Mouse (Mus musculus): ENCODE measurements at regions not wholly inside any gene's neighbourhood (a gene's known extent, or its start where the extent isn't known, plus 50 kb on each side); places are given as distances from the start of the nearest gene placed in this dataset.

DNA sequence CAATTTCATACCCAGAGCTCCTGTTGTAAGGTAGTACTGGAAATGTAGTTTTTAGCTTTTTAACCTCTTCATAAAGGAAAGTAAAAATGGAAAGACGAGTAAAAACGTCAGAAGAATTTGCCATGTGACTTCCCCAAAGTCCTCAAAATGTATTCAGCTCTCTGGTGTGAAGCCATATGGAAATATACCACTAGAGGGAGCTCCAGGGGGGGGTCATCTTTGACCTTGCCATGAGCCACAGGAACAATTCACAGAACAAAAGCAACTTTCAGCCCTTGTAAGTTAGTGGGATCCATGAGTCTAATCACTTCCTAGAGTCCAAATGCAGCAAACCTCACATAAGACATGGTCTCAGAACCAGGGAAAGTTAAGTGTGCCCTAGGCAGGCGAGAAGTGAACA lies 354.1 kb upstream of the Jmjd1c start:
- H3K4me1 ChIP-seq (ENCODE audit: control insufficient read depth, insufficient read depth, low read length): no peaks in the 10 kb centered on the region
- H3K4me3 ChIP-seq (replicated peaks; ENCODE audit: control insufficient read depth, low read depth, low read length): no peak overlapping the region
- 40% methylated on average over 3 of the region's 3 CpGs for WGBS
- no peak for TF ChIP-seq CTCF (IDR thresholded peaks at IDR 0.05; ENCODE audit: control insufficient read depth, insufficient read depth, low read length)
- TF ChIP-seq POLR2A (IDR thresholded peaks at IDR 0.05; ENCODE audit: borderline replicate concordance, control insufficient read depth, low read depth, low read length): no peak
- H3K27ac ChIP-seq (ENCODE audit: control insufficient read depth, insufficient read depth, low read depth, low read length, poor library complexity): no peak overlapping the region

- Histone ChIP-seq H3K4me3 (replicated peaks; ENCODE audit: control insufficient read depth, low read depth, low read length) (no peak overlapping the region), H3K4me1 (ENCODE audit: control insufficient read depth, insufficient read depth, low read length) (no peaks in the 10 kb centered on the region), H3K27ac (ENCODE audit: control insufficient read depth, insufficient read depth, low read depth, low read length, poor library complexity) (no peak overlapping the region)
- no peak for TF ChIP-seq POLR2A (IDR thresholded peaks at IDR 0.05; ENCODE audit: borderline replicate concordance, control insufficient read depth, low read depth, low read length)
- no peak for TF ChIP-seq CTCF (IDR thresholded peaks at IDR 0.05; ENCODE audit: control insufficient read depth, insufficient read depth, low read length)
- 81% methylated on average over 6 of the region's 6 CpGs for WGBS
Observed at GRCm38 (mm10) chr10:66743254-66743653, 352.7 kb upstream of the Jmjd1c start.

DNA sequence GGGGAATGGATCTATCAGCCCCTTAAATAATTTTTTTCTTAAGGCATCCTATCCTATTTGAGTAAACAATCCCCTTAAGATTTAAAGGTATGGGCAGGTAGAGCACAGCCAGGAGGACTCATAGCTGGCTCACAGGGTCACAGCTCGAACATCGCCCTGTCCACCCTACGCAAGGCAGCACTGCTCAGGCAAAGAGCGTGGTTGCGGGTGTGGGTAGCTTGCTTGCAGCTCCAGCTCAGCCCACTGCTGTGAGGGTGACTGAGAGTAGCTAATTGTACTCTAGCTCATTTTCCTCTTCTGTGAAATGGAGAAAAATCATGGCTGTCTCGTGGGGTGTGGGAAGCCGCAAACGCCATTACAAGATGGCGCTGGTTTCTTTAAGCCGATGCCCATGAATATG lies 350.1 kb upstream of the Jmjd1c start:
- Histone ChIP-seq H3K4me1 (ENCODE audit: control insufficient read depth, insufficient read depth, low read length) (no peaks in the 10 kb centered on the region), H3K27ac (ENCODE audit: control insufficient read depth, insufficient read depth, low read depth, low read length, poor library complexity) (no peak overlapping the region), H3K4me3 (replicated peaks; ENCODE audit: control insufficient read depth, low read depth, low read length) (no peak overlapping the region)
- 89% methylated on average over 10 of the region's 10 CpGs for WGBS
- no peak for TF ChIP-seq CTCF (IDR thresholded peaks at IDR 0.05; ENCODE audit: control insufficient read depth, insufficient read depth, low read length)
- TF ChIP-seq POLR2A (IDR thresholded peaks at IDR 0.05; ENCODE audit: borderline replicate concordance, control insufficient read depth, low read depth, low read length): no peak

DNA sequence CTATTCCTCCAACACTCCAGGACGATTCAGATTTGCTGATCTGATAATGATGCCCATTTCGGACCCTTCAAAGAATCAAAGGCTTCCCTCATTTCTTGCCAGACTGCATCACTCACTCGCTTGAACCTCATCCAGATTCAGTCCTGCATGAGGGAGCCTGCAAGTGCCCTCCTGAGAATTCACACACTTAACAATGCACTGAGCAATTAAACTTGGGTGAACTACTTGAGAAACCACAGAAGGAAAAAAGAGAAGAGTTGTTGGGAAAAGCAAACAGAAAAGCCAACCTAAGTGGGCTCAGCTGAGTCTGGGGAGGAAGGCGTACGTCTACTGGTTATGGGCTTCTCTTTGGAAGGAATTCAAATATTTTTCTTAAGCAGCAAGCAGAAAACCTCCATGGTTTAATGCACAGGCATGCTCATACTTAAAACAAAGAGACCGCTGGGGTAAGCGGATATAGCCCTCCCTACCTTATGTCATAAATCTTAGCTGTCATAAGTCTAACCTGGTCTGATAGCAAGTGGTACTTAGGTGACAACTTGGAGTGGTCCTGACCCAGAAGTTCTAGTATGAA lies 343.6 kb upstream of the Jmjd1c start:
- H3K4me3 ChIP-seq (replicated peaks; ENCODE audit: control insufficient read depth, low read depth, low read length): no peak overlapping the region
- no peaks in the 10 kb centered on the region for H3K4me1 ChIP-seq (ENCODE audit: control insufficient read depth, insufficient read depth, low read length)
- no peak overlapping the region for H3K27ac ChIP-seq (ENCODE audit: control insufficient read depth, insufficient read depth, low read depth, low read length, poor library complexity)
- no peak for TF ChIP-seq CTCF (IDR thresholded peaks at IDR 0.05; ENCODE audit: control insufficient read depth, insufficient read depth, low read length)
- WGBS: 75% methylated on average over 7 of the region's 7 CpGs

GRCm38 (mm10) chr10:66756866-66757265 lies 339.1 kb upstream of the Jmjd1c start:
- no peaks in the 10 kb centered on the region for H3K4me1 ChIP-seq (ENCODE audit: control insufficient read depth, insufficient read depth, low read length)
- H3K27ac ChIP-seq (ENCODE audit: control insufficient read depth, insufficient read depth, low read depth, low read length, poor library complexity): no peak overlapping the region
- TF ChIP-seq POLR2A (IDR thresholded peaks at IDR 0.05; ENCODE audit: borderline replicate concordance, control insufficient read depth, low read depth, low read length) (no peak), CTCF (IDR thresholded peaks at IDR 0.05; ENCODE audit: control insufficient read depth, insufficient read depth, low read length) (no peak)
- 86% methylated on average over 4 of the region's 4 CpGs for WGBS
- no peak overlapping the region for H3K4me3 ChIP-seq (replicated peaks; ENCODE audit: control insufficient read depth, low read depth, low read length)

DNA sequence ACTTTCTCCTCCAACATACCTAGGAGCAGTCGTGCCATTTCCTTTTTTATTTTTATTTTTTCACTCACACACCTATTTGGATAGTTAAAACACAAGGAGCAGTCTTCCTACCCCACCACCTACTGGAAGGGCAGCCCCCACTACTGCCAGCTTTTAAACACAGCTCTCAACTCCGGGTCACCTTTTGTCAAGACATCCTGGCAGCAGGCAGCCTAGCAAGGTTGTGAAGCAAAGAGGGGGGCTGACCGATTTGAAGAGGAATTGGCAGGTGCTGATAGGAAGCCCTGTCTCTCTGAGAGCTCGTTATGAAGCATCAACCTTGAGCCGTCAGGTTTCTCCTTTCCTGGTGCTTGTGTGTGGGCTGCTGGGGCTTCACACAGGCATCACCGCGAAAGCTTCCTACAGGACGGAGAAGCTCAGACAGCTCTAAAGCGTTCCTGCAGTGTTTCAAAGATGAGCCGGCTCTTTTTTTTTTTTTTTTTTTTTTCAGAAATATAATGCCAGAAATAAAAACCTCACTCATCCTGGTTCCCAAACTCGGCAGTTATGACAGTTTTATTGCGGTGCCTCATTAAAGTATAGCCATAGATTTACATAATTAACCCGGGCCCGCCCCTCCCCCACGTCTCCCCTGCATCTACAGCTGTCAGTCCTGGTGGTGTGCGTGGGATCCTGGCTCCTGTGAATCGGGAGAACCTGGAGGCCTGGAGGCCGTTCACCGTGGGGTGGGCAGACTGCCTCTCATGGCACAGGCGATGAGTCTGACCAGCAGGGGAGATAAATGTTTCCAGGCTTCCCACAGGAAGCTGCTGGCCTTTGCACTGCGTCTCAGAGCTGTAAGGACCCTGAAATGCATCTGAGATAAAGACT lies 325.5 kb upstream of the Jmjd1c start:
- Histone ChIP-seq H3K4me3 (replicated peaks; ENCODE audit: control insufficient read depth, low read depth, low read length) (no peak overlapping the region), H3K4me1 (ENCODE audit: control insufficient read depth, insufficient read depth, low read length) (no peaks in the 10 kb centered on the region), H3K27ac (ENCODE audit: control insufficient read depth, insufficient read depth, low read depth, low read length, poor library complexity) (no peak overlapping the region)
- TF ChIP-seq POLR2A (IDR thresholded peaks at IDR 0.05; ENCODE audit: borderline replicate concordance, control insufficient read depth, low read depth, low read length): no peak
- no peak for TF ChIP-seq CTCF (IDR thresholded peaks at IDR 0.05; ENCODE audit: control insufficient read depth, insufficient read depth, low read length)
- WGBS: 53% methylated on average over 21 of the region's 21 CpGs

GRCm38 (mm10) chr10:66780335-66781170 lies 315.4 kb upstream of the Jmjd1c start:
- Histone ChIP-seq H3K4me1 (ENCODE audit: control insufficient read depth, insufficient read depth, low read length) (no peaks in the 10 kb centered on the region), H3K4me3 (replicated peaks; ENCODE audit: control insufficient read depth, low read depth, low read length) (no peak overlapping the region), H3K27ac (ENCODE audit: control insufficient read depth, insufficient read depth, low read depth, low read length, poor library complexity) (no peak overlapping the region)
- 53% methylated on average over 11 of the region's 11 CpGs for WGBS
- TF ChIP-seq CTCF (IDR thresholded peaks at IDR 0.05; ENCODE audit: control insufficient read depth, insufficient read depth, low read length) (no peak), POLR2A (IDR thresholded peaks at IDR 0.05; ENCODE audit: borderline replicate concordance, control insufficient read depth, low read depth, low read length) (no peak)

DNA sequence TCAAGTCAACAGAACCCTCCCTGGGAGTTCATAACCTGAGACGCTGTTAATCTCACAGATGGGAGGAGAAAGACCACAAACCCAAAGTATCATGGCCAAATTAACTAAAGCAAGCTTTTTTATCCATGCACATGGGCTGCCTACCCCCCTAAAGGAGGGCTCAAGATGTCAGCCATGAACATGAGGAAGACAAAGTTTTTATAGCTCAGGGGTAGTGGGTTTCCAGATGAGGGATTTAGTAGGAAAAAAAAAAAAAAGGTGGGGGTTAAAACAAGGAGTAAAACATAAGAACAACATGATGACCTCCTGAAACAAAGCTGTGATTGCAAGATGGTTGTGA lies 314.8 kb upstream of the Jmjd1c start:
- Histone ChIP-seq H3K4me3 (replicated peaks; ENCODE audit: control insufficient read depth, low read depth, low read length) (no peak overlapping the region), H3K4me1 (ENCODE audit: control insufficient read depth, insufficient read depth, low read length) (no peaks in the 10 kb centered on the region), H3K27ac (ENCODE audit: control insufficient read depth, insufficient read depth, low read depth, low read length, poor library complexity) (no peak overlapping the region)
- TF ChIP-seq POLR2A (IDR thresholded peaks at IDR 0.05; ENCODE audit: borderline replicate concordance, control insufficient read depth, low read depth, low read length): no peak
- 66% methylated on average over 1 of the region's 1 CpGs for WGBS

Measured in bone marrow, adult 2 months (tissue).